Mouse (Mus musculus) forebrain, embryonic 15.5 days (tissue): ENCODE results near the gene Ttc9. TPM values are rescaled to one million over a fixed set of nuclear protein-coding genes. Genes with fewer than 3 reads are reported as not detected.

Source experiments
- ATAC-seq: fragments of 200-750 bp; cut with Nextera tagmentation; replicated peaks from 2 replicates; pipeline ENCODE4 v1.8.0; 2017; ENCODE audit warnings: mild to moderate bottlenecking, moderate TSS enrichment, moderate library complexity
- H3K27ac ChIP-seq: fragments of 300-500 bp; sonication (generic); replicated peaks from 2 replicates; pipeline ENCODE4 v1.5.1; 2015; ENCODE audit warnings: mild to moderate bottlenecking, inconsistent platforms
- H3K27me3 ChIP-seq: fragments of 300-500 bp; sonication (generic); 2 replicates; pipeline ENCODE4 v1.6.1; 2015; ENCODE audit warnings: inconsistent platforms
- H3K36me3 ChIP-seq: fragments of 300-500 bp; sonication (generic); 2 replicates; pipeline ENCODE4 v1.6.1; 2015; ENCODE audit warnings: mild to moderate bottlenecking, inconsistent platforms
- H3K4me1 ChIP-seq: fragments of 300-500 bp; sonication (generic); 2 replicates; pipeline ENCODE4 v1.6.1; 2015; ENCODE audit warnings: inconsistent platforms
- H3K4me2 ChIP-seq: fragments of 300-500 bp; sonication (generic); replicated peaks from 2 replicates; pipeline ENCODE4 v1.6.1; 2015; ENCODE audit warnings: mild to moderate bottlenecking, inconsistent platforms
- H3K4me3 ChIP-seq: fragments of 300-500 bp; sonication (generic); 2 replicates; pipeline ENCODE4 v1.5.1; 2015; ENCODE audit warnings: mild to moderate bottlenecking, inconsistent platforms
- H3K9ac ChIP-seq: fragments of 300-500 bp; sonication (generic); replicated peaks from 2 replicates; pipeline ENCODE4 v1.6.1; 2015; ENCODE audit warnings: mild to moderate bottlenecking, inconsistent platforms
- H3K9me3 ChIP-seq: fragments of 300-500 bp; sonication (generic); 2 replicates; pipeline ENCODE4 v1.6.1; 2016; ENCODE audit warnings: inconsistent platforms
- WGBS: fragments of 180-500 bp; shearing (Covaris S2); methylation state at CpG from one replicate; pipeline ENCODE4 v1.1.7; 2015; ENCODE audit warnings: mixed read lengths; 5-methylcytosine and 5-hydroxymethylcytosine counted together
- polyA plus RNA-seq: library from polyadenylated mRNA; unstranded; fragments of >200 nt; fragmentation: Nextera tagmentation; extraction: Ambion mirVana; gene quantifications from 2 replicates; pipeline ENCODE4 v1.2.1, GENCODE M21; 2015

Gene Ttc9
- polyA plus RNA-seq, 1 experiment from 2014 or later = 18.7 TPM

DNA sequence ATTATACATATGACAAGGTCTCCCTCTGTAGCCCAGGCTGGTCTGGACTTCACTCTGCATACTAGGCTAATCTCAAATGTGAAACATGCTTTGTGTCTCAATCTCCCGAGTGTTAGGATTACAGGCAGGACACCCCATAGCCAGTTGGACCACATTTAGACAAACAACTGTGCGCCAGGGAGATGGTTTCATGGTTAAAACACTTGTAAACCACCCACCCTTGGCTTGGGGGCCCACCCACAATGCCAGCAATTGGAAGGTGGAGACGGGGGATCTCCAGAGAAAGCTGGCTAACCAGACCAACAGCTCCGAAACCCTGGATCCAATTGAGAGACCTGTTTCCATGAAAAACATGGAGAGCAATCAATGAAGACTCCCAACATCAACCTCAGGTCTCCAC, 3.0 kb upstream of the Ttc9 start:
- Histone ChIP-seq H3K36me3 (no peaks in the 10 kb centered on the region), H3K4me1 (peaks cover 20% of the 10 kb centered on the region), H3K9ac (no peak overlapping the region), H3K27ac (no peak overlapping the region), H3K9me3 (no peaks in the 10 kb centered on the region), H3K4me2 (no peak overlapping the region), H3K27me3 (no peaks in the 10 kb centered on the region), H3K4me3 (no peak overlapping the region)
- WGBS = 84% methylated on average over 4 of the region's 4 CpGs
- no peak for ATAC-seq

DNA sequence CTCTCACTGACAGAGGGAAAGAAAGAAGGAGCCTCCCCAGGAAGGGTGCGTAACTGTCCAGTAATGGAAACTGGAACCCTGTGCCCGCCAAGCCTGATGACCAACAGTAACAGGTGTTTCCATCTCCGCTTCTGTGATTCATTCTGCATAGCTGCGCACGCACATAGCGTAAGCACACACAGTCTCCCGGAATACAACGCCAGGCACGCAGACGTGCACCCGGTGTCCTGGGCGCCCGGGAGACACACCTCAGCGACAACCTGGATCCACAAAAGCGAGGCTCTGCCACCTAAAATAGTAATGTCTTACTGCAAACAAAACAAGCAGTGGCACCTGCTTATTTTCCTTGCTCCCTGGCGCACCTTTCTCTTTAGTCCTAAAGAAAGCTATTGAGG, 532 bp upstream of the Ttc9 start:
- Histone ChIP-seq H3K27me3 (no peaks in the 10 kb centered on the region), H3K9ac (peak overlapping the region; percentile 80), H3K4me1 (peaks cover 29% of the 10 kb centered on the region), H3K27ac (peak overlapping the region; percentile 96), H3K36me3 (no peaks in the 10 kb centered on the region), H3K4me2 (peak overlapping the region; percentile 80), H3K9me3 (no peaks in the 10 kb centered on the region), H3K4me3 (peak overlapping the region; percentile 72)
- ATAC-seq = peak; percentile 77
- under 1% methylated on average over 16 of the region's 16 CpGs for WGBS

DNA sequence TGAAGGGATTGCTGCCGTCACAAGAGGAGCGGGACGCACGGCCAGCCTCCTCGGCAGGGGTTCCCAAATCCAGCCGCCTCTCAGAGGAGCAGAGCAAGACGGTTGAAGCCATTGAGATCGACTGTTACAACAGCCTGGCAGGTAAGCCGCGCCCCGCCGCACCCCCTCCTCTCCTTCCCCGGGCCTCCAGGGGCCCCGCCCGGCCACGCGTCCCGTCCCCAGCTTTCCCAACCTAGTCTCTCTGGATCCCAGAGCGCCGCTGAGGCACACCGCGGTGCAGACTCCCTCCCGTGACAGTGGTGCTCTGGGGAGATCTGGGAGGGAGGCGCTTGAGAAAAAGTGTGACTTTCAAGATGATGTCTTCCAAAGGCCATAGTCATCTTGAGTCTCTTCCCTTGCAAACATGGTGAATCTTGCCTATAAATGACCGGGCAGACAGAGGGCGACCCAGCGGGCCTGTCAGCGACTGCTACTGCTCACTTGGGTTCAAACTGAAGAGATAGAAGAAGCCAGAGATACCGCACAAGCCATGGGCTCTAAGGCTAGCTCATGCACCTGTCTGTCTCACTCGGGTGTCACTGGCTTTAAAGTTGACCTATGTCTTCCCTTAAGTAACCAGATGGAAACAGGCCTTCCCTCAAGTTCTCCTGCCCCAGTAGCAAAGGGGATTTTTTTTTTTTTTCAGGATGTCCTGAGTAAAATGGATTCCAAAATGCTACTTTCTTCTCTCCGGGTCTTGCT, 782 bp downstream of the Ttc9 start:
- Histone ChIP-seq H3K9me3 (no peaks in the 10 kb centered on the region), H3K27ac (peak overlapping the region; percentile 96), H3K36me3 (no peaks in the 10 kb centered on the region), H3K4me1 (peaks cover 25% of the 10 kb centered on the region), H3K4me2 (peak overlapping the region; percentile 80), H3K4me3 (peak overlapping the region; percentile 72), H3K27me3 (no peaks in the 10 kb centered on the region), H3K9ac (peak overlapping the region; percentile 80)
- peak; percentile 44 for ATAC-seq
- 2% methylated on average over 30 of the region's 31 CpGs for WGBS

DNA sequence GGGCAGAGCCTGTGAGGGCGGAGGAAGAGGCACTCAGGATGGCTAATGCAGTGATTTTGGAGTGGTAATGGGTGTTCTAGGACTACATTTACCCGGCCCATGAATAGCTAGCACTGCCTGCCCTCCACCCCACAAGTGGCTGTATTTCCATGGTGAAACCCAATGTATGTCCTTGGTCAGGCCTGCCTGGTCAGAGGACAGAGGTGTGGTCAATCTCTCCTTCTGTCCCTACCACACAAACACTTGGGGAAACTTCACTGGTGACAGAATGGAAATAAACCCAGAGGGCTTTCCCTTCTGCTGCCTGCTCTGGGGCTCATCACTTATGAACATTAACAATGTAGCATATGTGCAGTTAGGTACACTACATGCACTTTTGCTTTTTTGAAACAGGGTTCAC, 2.2 kb downstream of the Ttc9 start:
- no peaks in the 10 kb centered on the region for H3K9me3 ChIP-seq
- peak overlapping the region; percentile 72 for H3K4me3 ChIP-seq
- peaks cover 2% of the 10 kb centered on the region; the same call in 1 of the 2 replicates for H3K36me3 ChIP-seq
- H3K27me3 ChIP-seq = no peaks in the 10 kb centered on the region
- peak overlapping the region; percentile 80 for H3K4me2 ChIP-seq
- H3K9ac ChIP-seq = no peak overlapping the region
- H3K27ac ChIP-seq = no peak overlapping the region
- ATAC-seq = no peak
- WGBS = 81% methylated on average over 2 of the region's 2 CpGs
- H3K4me1 ChIP-seq = peaks cover 25% of the 10 kb centered on the region

DNA sequence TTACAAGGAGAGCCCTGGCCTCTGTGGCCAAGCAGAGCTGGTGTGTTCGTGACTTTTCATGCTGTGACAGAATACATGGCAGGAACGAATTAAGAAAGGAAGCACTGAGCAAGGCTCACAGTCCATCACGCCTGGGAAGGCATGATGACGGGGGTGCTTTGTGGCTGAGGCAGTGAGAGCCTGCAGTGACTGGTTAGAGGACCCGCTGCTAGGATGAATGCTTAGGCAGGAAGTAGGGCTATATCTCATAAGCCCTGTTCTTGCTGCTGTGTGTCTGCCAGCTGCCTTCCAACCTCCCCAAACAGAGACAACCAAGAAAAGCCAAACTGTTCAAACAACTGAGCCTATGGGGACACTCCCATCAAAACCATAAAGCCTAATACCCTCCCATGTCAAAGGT, 9.6 kb downstream of the Ttc9 start:
- Histone ChIP-seq H3K4me1 (peaks cover 19% of the 10 kb centered on the region), H3K9ac (no peak overlapping the region), H3K36me3 (peaks cover 5% of the 10 kb centered on the region; the same call in 1 of the 2 replicates), H3K9me3 (no peaks in the 10 kb centered on the region), H3K4me2 (no peak overlapping the region), H3K4me3 (no peak overlapping the region), H3K27me3 (no peaks in the 10 kb centered on the region), H3K27ac (no peak overlapping the region)
- ATAC-seq = no peak
- WGBS = 63% methylated on average over 5 of the region's 5 CpGs

DNA sequence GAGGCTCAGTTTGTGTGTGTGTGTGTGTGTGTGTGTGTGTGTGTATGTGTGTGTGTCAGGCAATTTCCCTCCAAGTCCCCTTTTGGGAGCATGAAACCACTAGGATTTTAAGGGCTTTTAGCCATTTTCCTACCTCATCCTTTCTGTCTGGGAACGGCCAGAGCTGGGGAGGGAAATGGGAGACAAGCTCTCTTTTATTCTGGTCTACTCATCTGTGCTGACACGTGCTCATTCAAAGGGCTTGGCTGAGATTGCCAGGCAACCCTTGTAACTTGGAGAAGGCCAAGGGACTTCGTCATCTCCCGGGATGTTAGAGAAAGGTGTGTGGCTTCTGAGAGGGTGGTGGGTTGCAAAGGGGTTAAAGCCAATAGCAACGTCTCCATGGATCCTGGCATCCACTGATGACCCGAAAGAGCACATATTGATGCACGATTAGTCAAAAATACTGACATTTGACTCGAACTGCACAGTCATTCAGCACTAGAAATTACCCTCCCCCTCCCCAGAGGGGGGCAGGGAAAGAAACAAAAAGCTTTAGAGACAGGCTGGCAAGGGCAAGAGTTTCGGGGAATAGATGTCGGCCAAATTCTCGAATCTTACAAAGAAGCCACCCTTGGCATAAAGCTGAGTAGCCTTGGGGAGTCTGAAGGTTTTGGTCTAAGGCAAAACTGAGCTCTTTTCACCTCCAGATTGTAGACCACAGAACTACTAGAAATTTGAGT, 11.5 kb downstream of the Ttc9 start:
- H3K4me3 ChIP-seq = no peak overlapping the region
- no peaks in the 10 kb centered on the region for H3K9me3 ChIP-seq
- no peaks in the 10 kb centered on the region for H3K27me3 ChIP-seq
- peaks cover 5% of the 10 kb centered on the region; the same call in 1 of the 2 replicates for H3K36me3 ChIP-seq
- 12% methylated on average over 11 of the region's 11 CpGs for WGBS
- H3K4me2 ChIP-seq = 0 out of 2 replicates have a peak overlapping the region, but pooled peaks have one; percentile 7
- ATAC-seq = peak; percentile 75
- H3K9ac ChIP-seq = no peak overlapping the region
- H3K27ac ChIP-seq = peak overlapping the region; percentile 48
- peaks cover 23% of the 10 kb centered on the region for H3K4me1 ChIP-seq

DNA sequence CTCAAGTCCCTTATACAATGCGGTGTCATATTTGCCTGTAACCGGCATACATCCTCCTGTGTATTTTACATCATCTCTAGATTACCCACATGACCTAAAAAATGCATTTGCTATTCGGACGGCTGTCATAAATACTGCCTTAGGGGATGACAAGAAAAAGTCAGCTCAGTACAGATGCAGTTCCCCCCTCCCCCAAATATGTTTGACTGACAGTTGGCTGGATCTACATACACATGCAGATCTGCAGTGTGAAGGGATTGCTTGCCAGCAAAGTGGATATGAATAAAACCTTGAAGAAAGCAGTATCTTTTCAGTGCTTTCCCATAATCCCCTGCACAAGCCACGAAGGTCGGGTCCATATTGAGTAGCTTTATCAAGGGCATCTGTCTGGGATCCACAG, 15.8 kb downstream of the Ttc9 start:
- Histone ChIP-seq H3K4me2 (no peak overlapping the region), H3K9ac (no peak overlapping the region), H3K4me1 (peaks cover 16% of the 10 kb centered on the region), H3K9me3 (no peaks in the 10 kb centered on the region), H3K4me3 (no peak overlapping the region), H3K27ac (peak overlapping the region; percentile 67), H3K36me3 (no peaks in the 10 kb centered on the region), H3K27me3 (no peaks in the 10 kb centered on the region)
- ATAC-seq = peak; percentile 52; the same call in 1 of the 2 replicates
- 69% methylated on average over 6 of the region's 6 CpGs for WGBS

DNA sequence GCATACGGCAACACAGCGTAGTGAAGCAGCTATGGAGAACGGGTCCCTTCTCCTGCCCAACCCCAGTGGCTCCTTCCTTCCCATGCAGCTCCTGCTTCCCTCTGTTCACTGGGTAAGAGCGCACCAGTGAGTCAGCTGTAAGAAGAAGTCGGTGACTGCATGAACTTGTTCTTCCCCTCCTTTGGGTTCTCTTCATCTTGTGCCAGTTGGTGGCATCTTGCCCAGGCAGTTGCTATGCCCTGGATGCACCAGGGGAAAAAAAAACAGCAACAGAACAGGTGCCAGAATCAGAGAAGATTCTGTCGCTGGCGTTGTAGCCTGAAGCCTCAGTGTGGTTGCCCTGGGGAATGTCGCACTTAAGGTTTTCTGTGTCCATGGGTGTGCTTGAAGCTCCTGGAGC, 22.3 kb downstream of the Ttc9 start:
- Histone ChIP-seq H3K4me3 (no peak overlapping the region), H3K9me3 (no peaks in the 10 kb centered on the region), H3K36me3 (no peaks in the 10 kb centered on the region), H3K4me1 (0 out of 2 replicates have a peak, but pooled peaks cover 3% of the 10 kb centered on the region), H3K27me3 (no peaks in the 10 kb centered on the region), H3K9ac (no peak overlapping the region), H3K27ac (no peak overlapping the region), H3K4me2 (no peak overlapping the region)
- ATAC-seq = no peak
- 81% methylated on average over 8 of the region's 8 CpGs for WGBS

DNA sequence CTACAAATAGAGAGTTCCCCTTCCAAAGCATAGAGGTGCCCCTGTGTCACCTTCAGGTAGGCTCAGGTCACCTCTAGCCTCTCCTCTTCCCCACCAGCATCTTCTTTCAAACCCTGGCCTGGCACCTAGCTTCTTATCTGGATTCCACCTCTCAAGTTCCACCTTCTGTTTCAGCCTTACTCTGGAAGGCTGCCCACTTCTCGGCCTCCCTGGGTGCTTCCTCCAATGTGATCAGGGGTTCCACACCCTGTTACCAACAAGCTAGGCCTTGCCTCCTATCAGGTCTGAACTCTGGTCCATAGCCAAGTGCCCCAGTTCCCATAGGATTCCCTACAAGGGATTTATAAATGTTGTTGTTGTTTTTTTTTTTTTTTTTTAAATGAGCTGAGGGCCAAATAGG, 26.3 kb downstream of the Ttc9 start:
- Histone ChIP-seq H3K9me3 (no peaks in the 10 kb centered on the region), H3K27me3 (no peaks in the 10 kb centered on the region), H3K4me1 (0 out of 2 replicates have a peak, but pooled peaks cover 3% of the 10 kb centered on the region), H3K9ac (no peak overlapping the region), H3K36me3 (peaks cover 10% of the 10 kb centered on the region), H3K4me3 (no peak overlapping the region), H3K27ac (no peak overlapping the region), H3K4me2 (no peak overlapping the region)
- 85% methylated on average over 1 of the region's 1 CpGs for WGBS
- no peak for ATAC-seq

DNA sequence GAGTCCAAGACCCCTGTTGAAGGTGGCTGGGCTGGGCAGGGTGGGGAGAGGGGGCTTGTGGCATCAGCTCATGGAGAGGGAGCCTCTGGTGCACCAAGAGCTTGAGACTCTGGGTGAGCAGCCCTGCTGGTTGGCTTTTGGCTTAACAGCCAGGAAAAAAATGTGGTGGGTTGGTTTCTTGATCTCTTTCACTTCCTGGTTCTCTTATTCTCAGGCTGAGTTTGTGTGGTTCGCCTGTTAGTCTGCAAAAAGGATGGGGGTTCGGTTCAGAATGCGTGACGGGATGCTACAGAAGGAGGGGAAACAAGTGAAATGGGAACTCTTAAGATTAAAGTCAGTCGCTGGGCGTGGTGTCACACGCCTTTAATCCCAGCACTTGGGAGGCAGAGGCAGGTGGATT, 27.0 kb downstream of the Ttc9 start:
- Histone ChIP-seq H3K9me3 (no peaks in the 10 kb centered on the region), H3K27ac (no peak overlapping the region), H3K4me1 (0 out of 2 replicates have a peak, but pooled peaks cover 3% of the 10 kb centered on the region), H3K27me3 (no peaks in the 10 kb centered on the region), H3K4me2 (no peak overlapping the region), H3K9ac (no peak overlapping the region), H3K36me3 (peaks cover 14% of the 10 kb centered on the region), H3K4me3 (no peak overlapping the region)
- 87% methylated on average over 7 of the region's 7 CpGs for WGBS
- no peak for ATAC-seq

DNA sequence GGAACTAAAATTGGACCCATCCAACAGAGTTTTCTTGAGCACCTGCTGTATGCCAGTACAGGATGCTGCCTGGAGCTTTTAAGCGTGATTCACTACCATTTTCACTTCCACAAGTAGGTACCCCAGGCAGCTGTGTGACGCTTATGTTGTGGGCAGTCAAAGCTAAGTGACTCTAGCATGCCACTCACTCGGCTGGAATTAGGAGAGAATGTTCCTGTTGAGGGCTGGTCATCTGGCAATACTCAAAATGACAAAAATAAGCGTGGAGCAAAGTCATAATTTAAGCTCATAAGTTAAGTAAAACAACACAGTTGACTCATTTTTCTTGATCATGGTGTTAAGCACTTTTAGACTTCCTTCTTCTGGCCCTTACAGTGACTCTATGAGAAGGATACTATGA, 31.0 kb downstream of the Ttc9 start:
- peaks cover 27% of the 10 kb centered on the region for H3K36me3 ChIP-seq
- WGBS = 94% methylated on average over 4 of the region's 4 CpGs
- no peaks in the 10 kb centered on the region for H3K9me3 ChIP-seq
- H3K4me1 ChIP-seq = no peaks in the 10 kb centered on the region
- H3K9ac ChIP-seq = no peak overlapping the region
- no peak overlapping the region for H3K4me2 ChIP-seq
- no peaks in the 10 kb centered on the region for H3K27me3 ChIP-seq
- no peak for ATAC-seq
- H3K27ac ChIP-seq = no peak overlapping the region
- H3K4me3 ChIP-seq = no peak overlapping the region

DNA sequence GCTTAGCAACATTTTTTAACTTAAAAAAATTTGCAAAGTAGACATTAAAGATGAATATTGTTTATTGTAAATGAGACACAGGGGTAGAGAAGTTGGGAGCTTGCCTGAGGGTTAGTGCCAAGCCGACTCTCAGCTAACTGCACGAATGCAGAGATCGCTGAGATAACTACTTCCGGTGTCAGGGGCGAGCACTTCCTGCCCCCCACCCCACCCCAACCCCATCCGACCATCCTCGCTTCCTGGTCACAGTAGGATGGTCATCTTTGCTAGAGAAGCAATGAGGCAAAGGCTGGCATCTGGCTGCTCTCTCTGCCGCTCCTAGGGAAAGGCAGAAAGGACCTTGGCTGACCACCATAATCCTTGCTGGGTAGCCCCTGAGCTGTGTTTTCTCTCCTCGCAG, 32.1 kb downstream of the Ttc9 start:
- H3K4me1 ChIP-seq = no peaks in the 10 kb centered on the region
- no peaks in the 10 kb centered on the region for H3K9me3 ChIP-seq
- H3K27ac ChIP-seq = no peak overlapping the region
- H3K4me3 ChIP-seq = no peak overlapping the region
- WGBS = 93% methylated on average over 9 of the region's 9 CpGs
- H3K36me3 ChIP-seq = peaks cover 27% of the 10 kb centered on the region
- H3K27me3 ChIP-seq = no peaks in the 10 kb centered on the region
- no peak for ATAC-seq
- no peak overlapping the region for H3K9ac ChIP-seq
- H3K4me2 ChIP-seq = no peak overlapping the region
